Mouse (Mus musculus): ENCODE results near the gene Sh3d21.
"Not testable (repeated sequence)": the region's sequence is repeated elsewhere in the genome, so short reads cannot be mapped to it uniquely, and the experiment has no call there.

DNA sequence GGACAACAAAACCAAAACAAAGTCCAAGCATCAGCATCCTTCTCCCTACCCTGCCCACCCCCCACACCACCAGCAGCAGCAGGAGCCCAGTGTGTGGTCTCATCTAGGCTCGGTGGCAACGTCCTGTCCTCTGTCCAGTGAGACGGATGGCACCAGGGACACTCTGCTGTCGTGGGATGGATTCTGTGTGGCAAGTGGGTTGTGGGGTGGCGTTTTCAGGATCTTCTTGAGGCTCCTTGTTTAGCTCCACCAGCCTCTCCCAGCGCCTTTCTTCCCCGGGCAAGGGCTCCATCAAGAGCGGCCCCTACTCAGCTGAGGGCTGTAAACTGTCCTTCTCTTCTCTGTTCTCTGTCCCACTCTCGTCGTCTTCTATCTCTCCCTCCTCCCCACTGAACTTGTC is 1.8 kb upstream of the Sh3d21 start:
- TF ChIP-seq EP300 (IDR thresholded peaks at IDR 0.05; ENCODE audit: insufficient read depth, low read depth, low read length); CTCF (IDR thresholded peaks at IDR 0.05); POLR2A (IDR thresholded peaks at IDR 0.05; ENCODE audit: insufficient read depth, low read depth, low read length): not testable (repeated sequence)

Data from heart, adult 2 months (tissue).